In genomic region chr4:32984801-32985675, GRCm38 (mm10) we compare ENCODE assay signal across 8 mouse cellular contexts. TPM values are rescaled to one million over a fixed set of nuclear protein-coding genes. Genes with fewer than 3 reads are reported as not detected.
A peak's percentile ranks its signal among the peaks of the same experiment; 100 is the strongest.
DNase-seq lines count a peak whose midpoint lies in the region; ATAC-seq lines count a peak whose summit lies in the region.

No protein-coding gene starts in this region.

- H3K9ac ChIP-seq in heart, embryonic 12.5 days = peak overlapping the region; percentile 95
- H3K9ac ChIP-seq in forebrain, embryonic 15.5 days (replicated peaks) = peak overlapping the region; percentile 95
- H3K9ac ChIP-seq in neural tube, embryonic 12.5 days = peak overlapping the region; percentile 95

- H3K36me3 ChIP-seq in heart, embryonic 12.5 days = no peaks in the 10 kb centered on the region
- no peaks in the 10 kb centered on the region for H3K36me3 ChIP-seq in forebrain, embryonic 15.5 days
- H3K36me3 ChIP-seq in limb, embryonic 10.5 days = no peaks in the 10 kb centered on the region
- H3K36me3 ChIP-seq in neural tube, embryonic 12.5 days = no peaks in the 10 kb centered on the region

- H3K27ac ChIP-seq in heart, embryonic 12.5 days (ENCODE audit: poor library complexity, severe bottlenecking) = peak overlapping the region; percentile 87
- H3K27ac ChIP-seq in forebrain, embryonic 15.5 days (replicated peaks) = peak overlapping the region; percentile 85
- H3K27ac ChIP-seq in limb, embryonic 10.5 days = peak overlapping the region; percentile 97
- peak overlapping the region; percentile 32; the same call in 1 of the 2 replicates for H3K27ac ChIP-seq in neural tube, embryonic 12.5 days

- H3K4me1 ChIP-seq in heart, embryonic 12.5 days (replicated peaks) = peaks cover 41% of the 10 kb centered on the region
- H3K4me1 ChIP-seq in forebrain, embryonic 15.5 days = peaks cover 30% of the 10 kb centered on the region
- H3K4me1 ChIP-seq in limb, embryonic 10.5 days = peaks cover 42% of the 10 kb centered on the region
- peaks cover 27% of the 10 kb centered on the region for H3K4me1 ChIP-seq in neural tube, embryonic 12.5 days

- peak overlapping the region; percentile 95 for H3K4me3 ChIP-seq in heart, embryonic 12.5 days
- peak overlapping the region; percentile 96 for H3K4me3 ChIP-seq in forebrain, embryonic 15.5 days
- peak overlapping the region; percentile 92 for H3K4me3 ChIP-seq in limb, embryonic 10.5 days
- H3K4me3 ChIP-seq in neural tube, embryonic 12.5 days = peak overlapping the region; percentile 86

- H3K9me3 ChIP-seq in heart, embryonic 12.5 days (replicated peaks) = no peaks in the 10 kb centered on the region
- no peaks in the 10 kb centered on the region for H3K9me3 ChIP-seq in forebrain, embryonic 15.5 days
- no peaks in the 10 kb centered on the region for H3K9me3 ChIP-seq in limb, embryonic 10.5 days (replicated peaks)
- H3K9me3 ChIP-seq in neural tube, embryonic 12.5 days = no peaks in the 10 kb centered on the region

- no peak for ATAC-seq in heart, embryonic 12.5 days (ENCODE audit: insufficient number of reproducible peaks, low FRiP score)
- ATAC-seq in forebrain, embryonic 15.5 days (replicated peaks) = no peak
- ATAC-seq in neural tube, embryonic 12.5 days (ENCODE audit: low FRiP score, low read depth) = no peak

- WGBS in heart, embryonic 12.5 days = 11% methylated on average over 13 of the region's 13 CpGs
- 7% methylated on average over 13 of the region's 13 CpGs for WGBS in forebrain, embryonic 15.5 days
- WGBS in limb, embryonic 10.5 days = 10% methylated on average over 13 of the region's 13 CpGs
- 10% methylated on average over 13 of the region's 13 CpGs for WGBS in neural tube, embryonic 12.5 days

- no peaks in the 10 kb centered on the region for H3K27me3 ChIP-seq in heart, embryonic 12.5 days (replicated peaks)
- no peaks in the 10 kb centered on the region for H3K27me3 ChIP-seq in forebrain, embryonic 15.5 days
- peaks cover 44% of the 10 kb centered on the region for H3K27me3 ChIP-seq in limb, embryonic 10.5 days (ENCODE audit: low read depth, poor library complexity, severe bottlenecking)
- H3K27me3 ChIP-seq in neural tube, embryonic 12.5 days (replicated peaks) = no peaks in the 10 kb centered on the region

- peak overlapping the region; percentile 93 for H3K4me2 ChIP-seq in heart, embryonic 12.5 days
- peak overlapping the region; percentile 97 for H3K4me2 ChIP-seq in forebrain, embryonic 15.5 days (replicated peaks)
- H3K4me2 ChIP-seq in neural tube, embryonic 12.5 days (replicated peaks) = peak overlapping the region; percentile 93

- intact Hi-C loops in heart, postnatal 36 days (cut with DNase I) = no loop called here

- DNase-seq in heart, postnatal 36 days = no peak
- peak; percentile 73 for DNase-seq in R1 (ENCODE audit: low read depth, low spot score)
- peak; percentile 51 for DNase-seq in limb, embryonic 10.5 days (ENCODE audit: low spot score)
- DNase-seq in urinary bladder, adult 2 months (ENCODE audit: low spot score) = no peak
- no peak for DNase-seq in adrenal gland, adult (ENCODE audit: inconsistent age in 2 of 2, low spot score in 1 of 2)

RNA-seq across cellular contexts. Expression of gene Rragd, which starts 2.2 kb away (rescaled TPM):
- 61.2 and 64.1 TPM in 2 replicates for polyA plus RNA-seq in heart, embryonic 12.5 days (2016; fragmentation: Nextera tagmentation; extraction: Ambion mirVana)
- 10 to 100 TPM; 89.1 to 92.1 TPM for total RNA-seq in heart, postnatal 36 days (2021)
- polyA plus RNA-seq in forebrain, embryonic 15.5 days (2015; fragmentation: Nextera tagmentation; extraction: Ambion mirVana) = 23.7 and 26.6 TPM in 2 replicates
- 17.0 and 21.2 TPM in 2 replicates for polyA plus RNA-seq in limb, embryonic 10.5 days (2016; fragmentation: Nextera tagmentation; extraction: Ambion mirVana)
- polyA plus RNA-seq in neural tube, embryonic 12.5 days (2016; fragmentation: Nextera tagmentation; extraction: Ambion mirVana) = 41.0 and 42.8 TPM in 2 replicates
- polyA plus RNA-seq in urinary bladder, adult 2 months (2012; rRNA removed) = 1.8 and 2.2 TPM in 2 replicates

RNA-seq across cellular contexts. Expression of gene Ankrd6, which starts 34.4 kb away (rescaled TPM):
- 7.0 and 7.7 TPM in 2 replicates for polyA plus RNA-seq in heart, embryonic 12.5 days (2016; fragmentation: Nextera tagmentation; extraction: Ambion mirVana)
- total RNA-seq in heart, postnatal 36 days (2021) = 1 to 10 TPM; 3.6 to 7.4 TPM
- 35.9 and 36.0 TPM in 2 replicates for polyA plus RNA-seq in forebrain, embryonic 15.5 days (2015; fragmentation: Nextera tagmentation; extraction: Ambion mirVana)
- polyA plus RNA-seq in limb, embryonic 10.5 days (2016; fragmentation: Nextera tagmentation; extraction: Ambion mirVana) = 8.4 and 9.6 TPM in 2 replicates
- 23.4 and 26.5 TPM in 2 replicates for polyA plus RNA-seq in neural tube, embryonic 12.5 days (2016; fragmentation: Nextera tagmentation; extraction: Ambion mirVana)
- polyA plus RNA-seq in urinary bladder, adult 2 months (2012; rRNA removed) = 0.96 and 1.8 TPM in 2 replicates

RNA-seq across cellular contexts. Expression of gene Ube2j1, which starts 46.2 kb away (rescaled TPM):
- 30.6 and 35.5 TPM in 2 replicates for polyA plus RNA-seq in heart, embryonic 12.5 days (2016; fragmentation: Nextera tagmentation; extraction: Ambion mirVana)
- total RNA-seq in heart, postnatal 36 days (2021) = 10 to 100 TPM; 41.6 to 42.5 TPM
- polyA plus RNA-seq in forebrain, embryonic 15.5 days (2015; fragmentation: Nextera tagmentation; extraction: Ambion mirVana) = 46.0 and 49.2 TPM in 2 replicates
- 38.3 and 38.7 TPM in 2 replicates for polyA plus RNA-seq in limb, embryonic 10.5 days (2016; fragmentation: Nextera tagmentation; extraction: Ambion mirVana)
- polyA plus RNA-seq in neural tube, embryonic 12.5 days (2016; fragmentation: Nextera tagmentation; extraction: Ambion mirVana) = 55.9 and 60.8 TPM in 2 replicates
- polyA plus RNA-seq in urinary bladder, adult 2 months (2012; rRNA removed) = 28.5 and 32.6 TPM in 2 replicates

Comparison
In these comparisons a context has a peak if more than half of its experiments do, and no peak if none do; other contexts are left out.
1. H3K27ac ChIP-seq: peak in every context shown above with its lines; median percentile 97 in limb, embryonic 10.5 days; 87 in heart, embryonic 12.5 days; 85 in forebrain, embryonic 15.5 days; 32 in neural tube, embryonic 12.5 days.
2. DNase-seq: peak in R1 (single experiment) and limb, embryonic 10.5 days (single experiment); none in heart, postnatal 36 days (0 of 2), urinary bladder, adult 2 months (single experiment) and adrenal gland, adult (0 of 2).
3. Peak in every context shown above with its lines, with median percentiles within 50 percentile points of each other: H3K4me2 ChIP-seq, H3K4me3 ChIP-seq and H3K9ac ChIP-seq.